Mouse (Mus musculus) thymus, adult 18-20 months (tissue): Measurements from ENCODE around the gene Haspin.
"Not testable (repeated sequence)": the region's sequence is repeated elsewhere in the genome, so short reads cannot be mapped to it uniquely, and the experiment has no call there.

Experiments
- DNase-seq, 2 experiments: peaks; one replicate each; pipeline ENCODE4 v3.0.0; 2022; ENCODE audit warnings: mixed read lengths in 2 of 2

Gene Haspin

DNA sequence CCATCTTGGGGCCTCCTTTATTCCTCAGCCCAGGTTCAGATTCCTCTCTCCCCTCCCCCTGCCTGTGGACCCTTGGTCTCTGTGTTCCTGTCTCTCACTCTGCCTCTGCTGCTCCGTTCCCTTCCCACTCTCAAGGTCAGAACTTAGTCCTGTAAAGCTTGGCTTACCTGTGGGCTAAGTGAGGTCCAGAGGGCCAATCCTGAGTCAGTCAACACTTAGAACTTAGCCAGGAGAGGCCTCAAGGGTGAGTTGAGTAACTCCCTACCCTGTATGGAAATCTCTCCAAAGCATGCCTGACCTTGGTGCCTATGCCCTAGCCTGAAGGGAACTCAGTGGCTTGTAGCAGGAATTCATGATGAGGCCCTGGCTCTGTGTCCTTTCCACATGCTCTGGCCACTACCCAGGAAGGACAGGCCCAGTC lies 6.2 kb upstream of the Haspin start:
- no peak for DNase-seq

- no peak for DNase-seq
Measured at GRCm38 (mm10) chr11:73137116-73137515, 978 bp downstream of the Haspin start.

DNA sequence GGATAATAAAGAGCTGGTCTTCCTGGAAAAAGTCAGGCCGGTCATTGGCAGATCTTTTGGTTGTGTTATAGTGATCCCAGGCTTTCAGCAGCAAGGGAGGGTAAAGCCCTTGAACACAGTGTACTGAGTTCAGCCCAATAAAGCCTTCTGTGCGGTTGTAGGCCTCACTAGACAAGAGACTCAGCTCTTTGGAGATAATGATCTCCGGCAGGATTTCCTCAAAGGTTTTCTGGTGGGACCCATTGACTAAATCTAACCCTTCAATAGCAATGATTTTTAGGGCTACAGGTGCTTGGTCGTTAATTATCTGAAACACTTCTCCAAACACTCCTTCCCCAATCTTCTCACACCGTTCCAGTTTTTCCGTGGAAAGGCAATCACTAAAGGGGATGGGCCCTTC lies 1.5 kb downstream of the Haspin start:
- DNase-seq: no peak

DNA sequence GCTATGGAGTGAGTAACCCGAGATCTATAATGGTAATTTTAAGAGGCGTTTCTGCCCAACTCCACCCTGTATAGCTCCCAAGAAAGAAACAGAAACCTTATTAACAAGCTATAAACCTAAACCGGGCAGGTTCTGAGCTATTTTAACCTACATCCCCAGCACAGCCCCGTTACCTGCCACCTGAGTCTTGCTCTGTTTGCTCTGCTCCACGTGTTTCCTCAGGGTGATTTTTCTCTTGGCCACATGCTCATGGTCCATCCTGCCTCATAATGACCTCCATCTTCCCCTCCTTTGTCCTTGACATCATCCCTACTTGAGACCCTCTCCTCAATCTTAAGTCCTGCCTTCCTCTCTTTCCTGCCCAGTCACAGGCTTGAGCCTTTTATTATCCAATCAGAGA lies 3.9 kb downstream of the Haspin start:
- no peak for DNase-seq

DNA sequence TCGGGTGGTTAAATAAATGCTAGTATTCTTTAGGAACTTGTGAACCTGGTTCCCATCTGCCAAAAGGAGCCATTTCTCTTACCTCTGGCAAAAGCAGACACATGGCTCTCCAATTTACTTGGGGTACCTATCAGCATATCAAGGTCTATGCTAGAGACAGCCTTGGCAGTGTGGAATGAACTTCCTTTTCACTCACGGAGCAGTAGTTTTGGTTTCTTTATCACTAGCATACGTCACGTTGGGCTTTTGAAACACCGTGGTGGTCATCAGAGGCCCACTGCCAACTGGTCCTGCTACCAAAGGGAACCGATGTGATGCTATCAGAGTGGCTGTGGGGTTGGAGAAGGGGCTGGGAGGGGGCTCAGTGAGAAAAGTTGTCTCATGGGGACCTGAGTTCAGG lies 5.1 kb downstream of the Haspin start:
- DNase-seq: no peak

- peak in 1 of 2 experiments; percentile 22 for DNase-seq
Measured at GRCm38 (mm10) chr11:73131020-73131419, 7.1 kb downstream of the Haspin start.

GRCm38 (mm10) chr11:73126495-73126894 lies 11.6 kb downstream of the Haspin start:
- no peak for DNase-seq

DNA sequence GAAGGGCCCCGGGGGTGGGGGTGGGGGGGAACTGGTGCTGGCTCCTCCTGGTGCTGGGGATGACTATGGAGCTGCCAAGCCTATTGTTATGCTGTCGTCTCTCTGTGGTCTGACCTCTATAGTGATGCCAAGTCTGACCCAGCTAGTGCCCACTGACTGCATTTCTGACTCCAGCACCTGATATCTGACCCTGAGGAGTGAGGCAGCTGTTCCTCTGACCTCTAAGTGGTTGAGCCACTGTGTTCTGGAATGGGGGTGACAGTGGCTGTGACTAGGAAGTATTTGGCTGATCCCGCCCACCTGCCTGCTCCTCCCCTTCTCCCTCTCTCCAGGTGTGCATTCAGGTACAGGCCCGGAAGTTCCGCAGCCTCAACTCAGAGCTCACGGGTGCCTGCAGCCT lies 26.7 kb downstream of the Haspin start:
- no peak for DNase-seq

- DNase-seq: no peak
Measured at GRCm38 (mm10) chr11:73109941-73110340, 28.2 kb downstream of the Haspin start.

- DNase-seq: no peak
Measured at GRCm38 (mm10) chr11:73108898-73109625, 29.0 kb downstream of the Haspin start.

- DNase-seq: peak in 1 of 2 experiments; percentile 44
Measured at GRCm38 (mm10) chr11:73108195-73108897, 29.7 kb downstream of the Haspin start.

- DNase-seq: not testable (repeated sequence)
Measured at GRCm38 (mm10) chr11:73107358-73107757, 30.7 kb downstream of the Haspin start.

GRCm38 (mm10) chr11:73105246-73105645 lies 32.8 kb downstream of the Haspin start:
- DNase-seq: no peak

GRCm38 (mm10) chr11:73101308-73101707 lies 36.8 kb downstream of the Haspin start:
- DNase-seq: no peak

DNA sequence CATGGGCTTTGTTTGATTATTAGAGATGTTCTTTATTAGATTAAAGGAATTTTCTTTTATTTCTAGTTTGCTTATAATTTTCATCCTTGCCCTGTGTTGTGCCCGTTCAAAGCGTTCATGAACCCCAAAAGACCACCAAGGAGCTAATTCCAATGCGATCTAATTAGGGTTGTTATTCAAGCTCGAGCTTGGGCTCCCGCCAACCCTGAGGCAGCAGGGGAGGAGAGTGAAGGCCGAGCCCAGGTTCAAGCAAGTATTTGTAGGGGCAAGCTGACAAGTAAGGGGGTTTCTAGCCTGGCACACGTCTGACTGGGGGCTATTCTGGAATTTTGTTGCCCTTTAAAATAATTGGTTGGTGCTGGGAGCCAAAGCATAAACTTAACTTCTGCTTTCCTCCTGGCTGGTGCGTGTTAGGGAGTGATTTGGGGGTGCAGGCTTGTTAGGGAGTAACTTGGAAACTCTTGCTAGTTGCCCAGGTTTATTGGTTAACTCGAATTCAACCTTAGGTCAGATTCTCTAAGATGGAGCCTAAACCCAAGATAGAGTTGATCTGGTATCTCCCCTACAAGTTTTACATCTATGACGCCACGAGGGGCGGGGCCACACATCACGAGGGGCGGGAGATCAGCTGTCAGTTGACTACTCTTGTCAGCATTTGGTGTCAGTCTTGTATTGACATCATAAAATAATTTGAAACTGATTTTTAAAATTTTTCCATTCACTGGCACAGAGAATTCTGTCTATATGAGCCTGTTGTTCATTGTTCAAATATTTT lies 37.9 kb downstream of the Haspin start:
- no peak for DNase-seq

- no peak for DNase-seq
Measured at GRCm38 (mm10) chr11:73098860-73099259, 39.2 kb downstream of the Haspin start.

GRCm38 (mm10) chr11:73094231-73094995 lies 43.7 kb downstream of the Haspin start:
- DNase-seq: peak in 1 of 2 experiments; percentile 33

- DNase-seq: no peak
Measured at GRCm38 (mm10) chr11:73092877-73093276, 45.2 kb downstream of the Haspin start.

DNA sequence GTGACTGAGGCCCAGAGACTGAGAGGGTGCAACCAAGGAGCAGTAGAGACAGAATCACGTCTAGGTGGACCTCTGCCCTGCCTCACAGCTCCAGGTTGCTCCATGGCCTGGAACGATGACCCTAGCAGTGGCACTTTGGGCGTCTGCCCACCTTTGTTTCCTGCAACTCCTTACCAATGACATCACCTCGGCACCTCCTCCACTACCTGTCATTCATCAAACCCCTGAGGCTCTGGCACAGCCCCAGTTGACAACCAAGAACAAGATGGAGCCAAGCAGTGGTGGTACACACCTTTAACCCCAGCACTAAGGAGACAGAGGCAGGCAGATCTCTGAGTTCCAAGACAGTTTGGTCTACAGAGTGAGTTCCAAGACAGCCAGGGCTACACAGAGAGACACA lies 46.0 kb downstream of the Haspin start:
- DNase-seq: no peak

DNA sequence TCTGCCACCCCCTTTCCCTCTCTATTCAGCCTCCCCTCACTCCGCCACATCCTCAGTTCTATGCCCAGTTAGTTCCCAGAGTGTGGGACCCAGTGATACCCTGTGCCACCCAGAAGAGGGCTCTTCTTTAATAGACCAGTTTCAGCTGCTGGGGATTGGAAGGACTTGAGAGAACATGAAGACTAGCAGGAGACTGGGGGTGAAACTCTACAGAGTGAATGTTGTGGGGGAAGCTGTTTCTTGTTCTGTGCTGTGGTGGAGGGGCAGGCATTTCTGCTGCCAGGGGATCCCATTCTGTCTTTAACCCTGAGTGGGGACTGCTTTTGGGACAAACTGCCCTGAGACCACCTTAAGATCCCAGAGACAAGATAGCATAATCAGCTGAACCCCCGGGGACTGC lies 47.3 kb downstream of the Haspin start:
- DNase-seq: no peak

DNA sequence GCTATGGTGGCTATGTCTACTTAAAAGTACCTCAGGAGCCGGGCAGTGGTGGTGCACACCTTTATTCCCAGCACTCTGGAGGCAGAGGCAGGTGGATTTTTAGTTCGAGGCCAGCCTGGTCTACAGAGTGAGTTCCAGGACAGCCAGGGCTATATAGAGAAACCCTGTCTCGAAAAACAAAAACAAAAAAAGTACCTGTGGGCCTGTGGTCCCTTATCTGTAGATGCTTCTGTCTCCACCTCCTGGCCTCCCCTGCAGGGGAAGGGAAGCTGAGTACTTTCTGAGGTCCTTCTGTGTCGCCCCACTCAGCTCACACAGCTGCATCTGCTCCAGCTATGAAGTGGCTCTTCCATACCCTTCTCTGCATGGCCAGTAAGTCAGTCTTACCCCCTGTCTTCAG lies 47.8 kb downstream of the Haspin start, which contains the start of gene Itgae:
Itgae (plus strand) TSS at position 301 of the 400 bp plus-strand sequence.
- no peak for DNase-seq

GRCm38 (mm10) chr11:73087700-73088480 lies 50.2 kb downstream of the Haspin start:
- DNase-seq: no peak
